Mouse (Mus musculus) neural tube, embryonic 10.5 days (tissue): Measurements from ENCODE around the gene Trim61.
"Not testable (repeated sequence)": the region's sequence is repeated elsewhere in the genome, so short reads cannot be mapped to it uniquely, and the experiment has no call there.

Experiments used
- DNase-seq: peaks from one replicate; pipeline ENCODE4 v3.0.0-alpha.2; 2017; ENCODE audit warnings: low spot score; ENCODE audit errors: extremely low spot score

Gene Trim61

DNA sequence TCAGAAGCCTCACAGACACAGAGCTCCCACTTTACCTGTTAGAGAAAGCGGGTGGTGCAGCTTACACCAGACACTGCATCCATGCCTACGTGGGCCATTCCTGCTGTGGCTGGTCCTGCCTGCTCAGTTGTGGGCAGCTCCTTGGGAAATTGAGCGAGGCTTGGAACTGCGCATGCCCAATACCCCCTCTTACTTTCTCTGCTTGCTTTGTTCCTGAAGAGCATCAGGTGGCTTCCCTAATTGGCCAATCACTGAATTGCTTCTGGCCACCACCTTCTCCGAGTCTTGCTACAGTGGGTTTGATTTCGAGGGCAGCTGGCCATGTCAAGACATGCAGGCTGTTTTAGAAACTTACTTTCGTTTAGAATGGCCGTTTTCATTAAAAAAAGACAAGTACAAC lies at the start of gene Trim61, which contains the start of gene Trim60:
TSS of gene Trim61 (minus strand) at position 101 of the 400 bp plus-strand sequence.
TSS of gene Trim60 (minus strand) at position 162 of the 400 bp plus-strand sequence.
- DNase-seq: no peak

DNA sequence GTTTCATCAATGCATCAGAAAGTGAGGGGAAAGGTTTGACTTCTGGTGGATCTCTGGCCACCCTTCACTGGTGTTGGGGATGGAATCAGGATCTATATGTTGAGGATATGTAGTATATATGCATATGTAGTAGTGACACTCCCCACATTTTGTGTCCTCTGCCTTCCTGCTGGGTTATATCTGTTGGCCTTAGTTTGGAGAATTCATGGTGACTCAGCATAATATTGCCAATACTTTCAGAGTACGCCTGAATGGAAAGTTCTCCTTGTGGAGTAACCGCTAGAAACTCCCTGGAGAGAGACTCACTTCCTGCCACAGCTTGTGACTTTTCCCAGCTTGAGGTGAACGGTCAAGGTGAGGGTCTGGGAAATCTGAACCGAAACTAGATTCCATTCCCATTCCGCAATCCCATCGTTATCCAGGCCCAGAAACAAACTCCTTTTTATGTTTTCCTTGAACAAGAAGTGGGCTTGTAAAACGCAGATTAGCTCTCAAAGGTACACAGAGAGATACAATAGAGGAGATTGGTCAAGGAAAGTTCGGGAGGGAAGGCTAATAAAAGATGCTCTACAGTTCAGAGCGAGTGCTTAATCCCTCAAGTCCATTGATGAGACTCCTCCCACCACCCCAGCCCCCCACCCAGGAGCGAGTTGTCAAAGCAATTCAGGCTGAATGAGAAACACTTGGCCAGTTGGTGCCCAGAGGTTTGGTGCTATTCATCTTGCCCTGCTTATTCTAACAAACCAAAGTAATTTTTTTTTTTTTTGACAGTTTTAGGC lies 49.6 kb upstream of the Trim61 start:
- no peak for DNase-seq

DNA sequence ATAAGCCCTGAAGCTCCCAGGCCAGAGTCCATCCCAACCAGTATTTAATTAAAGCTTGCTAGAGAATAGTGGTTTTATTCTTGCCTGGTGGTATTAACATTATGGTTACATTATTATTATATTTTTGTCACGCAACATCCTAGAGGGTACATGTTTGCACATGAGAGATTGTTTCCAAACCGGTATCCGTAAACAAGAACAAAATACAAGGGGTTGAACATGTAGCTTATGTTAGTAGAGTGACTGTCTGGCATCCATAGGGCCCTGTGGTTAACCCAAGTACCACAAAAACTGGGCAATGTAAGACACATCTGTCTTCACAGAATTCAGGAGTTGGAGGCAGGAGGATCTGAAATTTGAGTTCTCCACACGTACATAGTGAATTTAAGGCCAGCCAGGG lies 48.7 kb upstream of the Trim61 start:
- DNase-seq: no peak

DNA sequence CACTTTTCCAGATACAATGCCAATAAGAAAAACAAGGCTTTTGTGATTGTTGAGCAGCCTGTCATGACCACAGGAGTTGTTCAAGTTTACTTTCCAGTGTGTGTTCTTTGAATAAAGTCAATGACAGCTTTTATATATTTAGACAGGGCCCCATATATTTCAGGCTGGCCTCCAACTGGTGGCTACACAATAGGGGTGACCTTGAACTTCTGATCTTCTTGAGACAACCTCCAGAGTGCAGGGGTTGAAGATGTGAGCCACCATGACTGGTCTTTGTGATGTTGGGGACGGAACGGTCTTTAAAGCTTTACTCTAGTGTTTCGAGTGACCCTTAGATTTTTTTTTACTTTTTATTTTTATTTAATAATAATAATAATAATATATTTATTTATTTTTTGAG lies 47.3 kb upstream of the Trim61 start:
- DNase-seq: no peak

DNA sequence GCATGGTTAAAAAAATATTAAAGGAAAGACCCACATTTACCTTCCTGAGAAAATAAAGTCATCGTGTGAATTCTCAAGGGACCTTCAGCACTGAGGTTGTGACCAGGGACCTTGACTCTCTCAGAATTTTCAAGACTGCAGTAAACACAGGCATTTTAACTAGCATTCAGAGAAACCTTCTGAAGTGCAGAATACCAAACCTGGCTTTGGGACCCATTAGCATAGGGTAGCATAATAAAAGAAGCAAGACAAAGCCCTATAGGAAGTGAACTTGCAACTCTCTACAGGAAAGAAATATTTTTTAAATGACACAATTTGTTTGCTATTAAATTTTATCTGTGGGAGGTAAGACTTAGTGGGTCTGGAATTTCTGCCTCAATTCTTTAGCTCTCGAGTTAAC lies 45.7 kb upstream of the Trim61 start:
- DNase-seq: no peak

DNA sequence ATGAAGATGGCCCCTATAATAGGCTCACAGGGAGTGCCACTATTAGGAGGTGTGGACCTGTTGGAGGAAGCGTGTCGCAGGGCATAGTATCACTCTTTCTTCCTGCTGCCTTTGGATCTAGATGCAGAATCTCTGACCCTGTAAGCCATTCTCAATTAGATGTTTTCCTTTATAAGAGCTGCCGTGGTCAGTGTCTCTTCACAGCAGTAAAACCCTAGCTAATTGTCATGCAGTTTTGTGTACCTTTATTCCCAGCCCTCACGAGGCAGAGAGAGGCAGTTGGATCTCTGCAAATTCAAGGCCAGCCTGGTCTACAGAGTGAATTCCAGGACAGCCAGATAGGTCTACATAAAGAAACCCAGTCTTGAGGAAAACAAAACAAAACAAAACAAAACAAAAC lies 43.9 kb upstream of the Trim61 start:
- no peak for DNase-seq

DNA sequence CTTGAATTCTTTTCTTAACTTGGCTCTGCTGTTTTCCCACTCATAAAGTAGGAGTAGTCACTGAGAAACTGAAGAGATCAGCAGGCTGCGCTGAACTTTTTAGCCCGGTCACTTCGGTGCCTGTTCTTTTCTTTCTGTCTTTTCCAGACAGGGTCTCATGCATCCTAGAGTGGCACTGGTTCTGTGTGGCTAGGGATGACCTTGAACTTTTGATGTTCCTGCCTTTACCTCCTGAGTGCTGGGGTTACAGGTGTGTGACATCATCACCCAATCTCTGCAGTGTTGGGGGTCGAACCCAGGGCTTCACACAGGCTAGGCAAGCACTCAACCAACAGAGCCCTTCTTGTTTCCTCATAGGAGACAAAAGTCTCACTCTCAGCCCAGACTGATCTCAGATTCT lies 38.4 kb upstream of the Trim61 start:
- no peak for DNase-seq

DNA sequence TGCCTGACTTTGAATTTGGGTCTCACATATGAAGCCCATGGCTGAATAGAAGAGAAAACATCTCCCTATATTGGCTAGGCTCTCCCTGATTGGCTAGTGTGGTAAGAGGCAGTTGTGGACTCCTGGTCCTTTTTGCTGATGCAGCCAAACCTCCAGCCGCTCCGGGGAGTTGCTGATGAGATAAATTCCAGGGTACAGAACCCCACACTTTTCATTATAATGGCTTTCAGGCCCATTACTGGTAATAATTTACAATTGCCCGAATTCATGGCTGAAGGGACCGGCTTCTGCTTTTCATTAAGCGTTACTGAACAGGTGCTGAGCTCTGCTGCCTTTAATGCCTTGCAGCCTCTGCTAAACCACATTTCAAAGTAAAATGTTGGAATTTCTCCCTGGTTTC lies 35.6 kb upstream of the Trim61 start:
- no peak for DNase-seq

DNA sequence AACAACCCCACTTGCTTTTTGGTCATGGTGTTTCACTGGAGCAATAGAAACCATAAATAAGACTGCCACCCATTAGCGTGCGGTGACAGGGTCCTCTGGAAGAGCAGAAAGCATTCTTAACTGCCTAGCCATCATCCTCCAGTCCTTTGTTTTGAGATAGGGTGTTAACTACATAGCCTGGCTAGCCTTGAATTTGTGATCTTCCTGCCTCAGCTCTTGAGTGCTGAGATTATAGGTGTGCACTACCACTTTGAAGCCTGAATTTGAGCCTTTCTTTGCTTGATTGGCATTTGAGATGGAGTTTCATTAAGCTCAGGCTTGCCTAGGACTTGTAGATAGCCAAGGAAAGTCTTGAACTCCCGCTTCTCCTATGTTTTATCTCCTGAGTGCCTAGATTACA lies 35.2 kb upstream of the Trim61 start:
- DNase-seq: no peak

DNA sequence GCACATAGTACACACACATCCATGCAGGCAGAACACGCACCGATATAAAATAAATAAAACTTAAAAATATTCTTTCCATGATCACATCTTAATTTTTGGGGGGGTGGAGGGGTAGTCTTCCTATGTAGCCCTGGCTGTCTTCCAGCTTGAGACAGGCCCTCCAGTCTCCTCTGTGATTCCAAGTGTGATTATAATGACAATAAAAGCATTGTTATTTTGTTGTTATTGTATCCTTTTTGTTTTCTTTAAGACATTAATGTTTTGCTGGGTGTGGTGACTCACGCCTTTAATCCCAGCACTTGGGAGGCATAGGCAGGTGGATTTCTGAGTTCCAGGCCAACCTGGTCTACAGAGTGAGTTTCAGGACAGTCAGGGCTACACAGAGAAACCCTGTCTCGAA lies 29.5 kb upstream of the Trim61 start:
- DNase-seq: no peak

DNA sequence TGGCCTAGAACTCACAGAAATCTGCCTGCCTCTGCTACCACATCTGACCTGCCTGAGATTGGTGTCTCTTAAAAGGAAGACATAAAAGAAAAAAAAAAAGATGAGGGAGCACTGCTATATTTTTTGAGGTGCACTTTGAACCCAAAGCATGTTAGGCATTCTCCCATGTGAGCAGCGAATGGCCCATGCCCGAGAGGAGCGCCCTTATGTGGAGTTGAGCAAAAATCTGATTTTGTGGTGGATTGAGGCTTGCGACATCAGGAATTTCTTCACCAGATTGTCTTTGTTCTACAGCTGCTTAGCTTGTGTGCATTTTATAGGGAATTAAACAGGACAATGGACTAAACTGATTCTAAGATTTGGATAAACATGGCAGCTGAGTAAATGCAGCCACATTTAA lies 28.9 kb upstream of the Trim61 start:
- no peak for DNase-seq

DNA sequence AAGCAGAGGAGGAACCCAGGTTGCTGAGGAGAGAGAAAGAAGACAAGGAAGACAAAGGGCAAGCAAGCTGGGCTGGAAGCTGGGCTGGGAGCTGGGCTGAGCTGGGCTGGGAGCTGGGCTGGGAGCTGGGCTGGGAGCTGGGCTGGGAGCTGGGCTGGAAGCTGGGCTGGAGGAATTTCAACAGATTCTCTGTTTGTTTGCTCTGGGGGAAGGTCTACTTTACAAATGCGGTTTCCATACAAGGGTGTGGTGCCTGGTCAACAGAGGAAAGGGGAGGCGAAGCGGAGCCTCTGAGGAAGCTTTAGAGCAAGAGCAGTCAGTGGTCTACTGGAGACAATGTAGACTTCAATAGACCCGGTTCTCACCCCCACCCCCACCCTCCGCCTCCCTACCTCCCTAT lies 28.2 kb upstream of the Trim61 start:
- DNase-seq: no peak

DNA sequence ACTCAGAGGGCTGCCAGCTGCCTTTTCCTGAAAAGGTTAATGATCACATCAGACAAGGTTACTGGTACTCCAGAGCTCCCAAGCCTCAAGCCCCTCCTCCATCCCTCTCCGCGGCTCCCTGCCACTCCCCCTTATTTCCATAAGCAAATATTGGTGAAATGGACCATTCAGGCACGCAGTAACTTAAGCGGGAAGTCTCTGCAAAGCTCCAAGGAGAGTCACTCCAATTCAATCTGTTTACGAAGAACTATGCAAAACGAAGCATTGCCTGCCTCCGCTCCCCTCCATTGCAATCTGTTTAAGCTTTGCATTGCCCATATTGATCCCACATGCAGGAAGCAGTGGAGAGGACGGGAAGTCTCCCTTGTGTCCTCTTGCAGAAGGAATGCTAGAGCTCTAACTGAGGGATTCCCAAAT lies 18.8 kb upstream of the Trim61 start, which contains the start of gene Apela:
TSS of gene Apela (minus strand) at position 220 of the 417 bp plus-strand sequence.
- DNase-seq: peak; percentile 64

DNA sequence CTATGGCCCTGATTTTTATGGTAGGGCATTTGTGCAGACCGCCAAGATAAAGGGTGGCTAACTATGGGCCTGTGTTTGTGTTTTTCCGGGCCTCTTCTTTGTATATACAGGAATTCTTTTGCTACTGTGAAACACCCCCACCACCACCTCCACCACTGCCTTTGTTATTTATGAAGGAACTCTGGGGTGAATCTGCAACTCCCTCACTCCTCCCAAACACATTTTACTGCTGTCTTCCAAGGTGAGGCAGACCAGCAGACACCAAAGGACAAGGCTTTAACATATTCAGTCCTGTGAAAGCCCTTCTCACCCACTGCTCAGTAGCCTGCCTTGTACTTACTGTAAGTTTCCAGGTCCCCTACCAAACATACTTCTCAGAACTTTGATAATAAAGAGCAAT lies 15.8 kb upstream of the Trim61 start:
- DNase-seq: no peak

DNA sequence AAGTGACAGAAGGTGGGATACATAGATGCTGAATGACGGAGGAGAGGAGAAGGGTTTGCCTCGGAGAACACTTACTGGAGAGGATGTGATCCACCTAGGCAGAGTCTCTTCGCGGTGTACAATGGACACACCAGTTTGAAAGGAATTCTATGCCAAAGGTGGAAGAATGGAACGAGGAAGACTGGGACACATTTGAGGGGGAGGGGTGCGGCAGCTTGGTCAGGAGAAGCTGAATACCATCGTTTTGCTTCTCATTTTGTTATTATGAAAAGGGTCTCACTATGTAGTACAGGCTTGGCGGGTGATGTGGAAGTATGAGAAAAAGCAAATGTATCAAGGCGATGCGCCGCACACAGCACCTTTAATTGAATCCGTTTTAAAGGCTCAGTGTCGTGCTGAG lies 14.7 kb upstream of the Trim61 start:
- DNase-seq: no peak

DNA sequence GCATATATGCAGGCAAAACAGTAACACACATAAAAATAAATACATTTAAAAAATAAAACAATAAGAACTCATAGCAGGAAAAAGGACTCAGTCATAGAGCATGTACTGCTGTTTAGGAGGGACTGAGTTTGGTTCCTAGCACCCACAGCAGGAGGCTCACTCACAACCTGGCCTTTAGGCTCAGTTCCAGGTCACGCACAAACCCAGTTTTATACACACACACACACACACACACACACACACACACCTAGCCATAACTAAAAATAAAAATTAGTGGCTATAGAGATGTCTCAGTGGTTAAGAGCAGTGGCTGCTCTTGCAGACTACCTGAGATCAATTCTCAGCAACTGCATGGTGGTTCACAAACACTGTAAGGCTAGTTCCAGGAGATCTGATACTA lies 13.8 kb upstream of the Trim61 start:
- DNase-seq: no peak

DNA sequence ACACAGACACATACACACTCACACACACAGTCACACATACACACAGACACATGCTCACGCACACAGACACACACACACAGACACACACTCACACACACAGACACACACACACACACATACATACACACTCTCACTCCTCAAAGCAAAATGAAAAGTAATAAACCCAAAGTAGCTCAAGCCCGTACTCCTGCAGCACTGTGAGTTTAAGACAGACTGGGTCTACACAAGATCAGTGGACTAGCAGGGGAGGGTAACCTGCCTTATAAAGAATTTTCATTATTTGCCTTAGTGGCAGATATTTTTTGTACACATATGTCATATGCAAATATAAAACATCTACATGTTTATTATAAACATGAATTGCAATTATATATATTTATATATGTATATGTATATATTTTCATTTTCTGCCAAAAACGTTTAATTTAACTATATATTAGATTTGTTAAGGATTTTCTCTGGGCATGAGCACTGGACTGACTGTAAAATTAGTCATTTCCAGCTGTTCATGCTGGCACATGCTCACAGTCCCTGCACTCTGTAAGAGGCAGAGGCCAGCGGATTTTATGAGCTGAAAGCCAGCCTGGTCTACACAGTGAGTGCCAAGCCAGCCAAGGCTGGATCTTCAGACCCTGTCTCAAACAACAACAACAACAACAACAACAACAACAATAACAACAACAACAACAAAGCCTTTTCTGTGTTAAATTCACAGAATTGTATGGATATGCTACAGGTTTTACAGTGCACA lies 12.6 kb upstream of the Trim61 start:
- DNase-seq: no peak

DNA sequence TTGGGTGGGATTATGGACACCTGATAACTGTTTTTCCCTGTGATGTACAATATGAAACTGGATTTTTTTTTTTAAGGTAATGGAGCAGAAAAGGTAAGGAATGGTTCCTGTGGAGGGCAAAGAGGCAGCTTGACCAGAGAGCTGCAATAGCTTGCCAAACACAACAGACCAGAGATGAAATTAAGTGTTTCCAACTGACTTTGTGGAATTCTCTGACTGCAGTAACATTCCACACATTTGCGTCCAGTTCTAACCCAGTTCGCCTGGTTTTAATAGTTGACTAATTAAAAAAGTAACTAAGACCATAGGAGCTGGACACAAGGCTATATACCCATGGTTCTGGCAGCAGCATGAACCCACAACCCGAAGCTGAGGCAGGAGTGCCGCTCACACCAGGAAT lies 11.5 kb upstream of the Trim61 start:
- DNase-seq: no peak

DNA sequence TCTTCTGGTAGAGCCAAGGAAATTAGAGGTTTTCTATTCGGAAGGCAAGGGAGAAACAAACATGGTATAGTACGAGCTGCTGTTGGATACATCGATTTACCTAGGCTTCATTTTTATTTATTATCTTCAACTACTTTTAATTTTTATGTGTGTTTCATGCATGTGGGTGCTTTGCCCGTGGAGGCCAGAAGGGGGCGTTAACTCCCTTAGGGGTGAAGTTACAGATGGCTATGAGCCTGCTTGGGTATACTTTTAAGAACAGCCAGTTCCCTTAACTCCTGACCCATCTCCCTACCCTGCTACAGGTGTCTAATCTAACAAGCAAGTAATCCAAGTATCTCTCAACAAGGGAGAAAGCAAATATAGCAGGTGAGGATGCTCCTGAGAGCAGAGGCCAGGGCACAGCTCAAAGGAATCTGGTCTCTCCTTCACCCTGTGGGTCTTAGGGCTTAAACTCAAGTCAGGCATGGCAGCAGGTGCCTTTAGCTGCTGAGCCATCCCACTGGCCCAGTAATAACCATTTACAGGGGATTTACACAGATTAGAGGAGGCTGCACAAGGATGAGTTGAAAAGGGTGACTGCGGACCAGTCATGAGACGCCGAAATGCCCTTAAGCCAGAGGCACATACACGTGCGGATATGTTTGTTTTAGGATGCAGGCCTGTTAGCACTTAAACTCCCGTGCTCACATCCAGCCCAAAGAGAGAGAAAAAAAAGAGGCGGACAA lies 10.8 kb upstream of the Trim61 start:
- DNase-seq: no peak

DNA sequence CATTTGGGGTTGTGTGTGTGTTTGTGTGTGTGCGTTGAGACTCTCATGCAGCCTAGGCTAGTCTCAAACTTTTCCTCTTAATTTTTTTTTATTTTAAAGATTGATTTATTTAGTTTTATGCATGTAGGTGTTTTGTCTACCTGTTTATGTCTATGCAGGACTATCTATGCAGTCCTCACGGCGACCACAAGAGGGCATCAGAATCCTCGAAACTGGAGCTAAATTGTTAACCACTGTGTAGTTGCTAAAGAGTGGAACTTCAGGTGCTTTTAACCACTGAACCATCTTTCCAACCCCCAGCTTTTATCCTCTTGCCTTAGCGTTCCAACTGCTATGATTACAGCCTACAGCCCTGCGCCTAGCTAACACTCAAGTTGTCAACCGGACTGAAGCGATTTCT lies 4.2 kb upstream of the Trim61 start:
- DNase-seq: peak; percentile 68

DNA sequence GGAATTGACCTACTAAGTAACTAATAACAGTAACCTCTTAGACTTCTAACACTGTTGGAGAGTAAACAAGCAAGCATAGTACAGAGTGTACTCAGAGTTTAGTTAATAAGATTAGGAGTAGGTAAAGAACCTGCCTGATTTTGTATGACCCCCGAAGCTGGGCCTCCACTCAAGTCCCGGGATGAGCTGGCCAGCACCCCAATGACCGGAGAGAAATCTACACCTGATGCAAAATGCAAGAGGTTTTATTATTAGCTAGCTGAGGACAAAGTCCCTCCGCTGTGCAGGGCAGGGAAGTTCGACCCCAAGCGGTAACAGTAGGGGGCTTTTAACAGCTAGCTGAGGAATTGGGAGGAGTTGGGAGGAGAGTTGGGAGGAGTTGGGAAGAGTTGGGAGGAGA lies 10.7 kb downstream of the Trim61 start:
- DNase-seq: not testable (repeated sequence)

DNA sequence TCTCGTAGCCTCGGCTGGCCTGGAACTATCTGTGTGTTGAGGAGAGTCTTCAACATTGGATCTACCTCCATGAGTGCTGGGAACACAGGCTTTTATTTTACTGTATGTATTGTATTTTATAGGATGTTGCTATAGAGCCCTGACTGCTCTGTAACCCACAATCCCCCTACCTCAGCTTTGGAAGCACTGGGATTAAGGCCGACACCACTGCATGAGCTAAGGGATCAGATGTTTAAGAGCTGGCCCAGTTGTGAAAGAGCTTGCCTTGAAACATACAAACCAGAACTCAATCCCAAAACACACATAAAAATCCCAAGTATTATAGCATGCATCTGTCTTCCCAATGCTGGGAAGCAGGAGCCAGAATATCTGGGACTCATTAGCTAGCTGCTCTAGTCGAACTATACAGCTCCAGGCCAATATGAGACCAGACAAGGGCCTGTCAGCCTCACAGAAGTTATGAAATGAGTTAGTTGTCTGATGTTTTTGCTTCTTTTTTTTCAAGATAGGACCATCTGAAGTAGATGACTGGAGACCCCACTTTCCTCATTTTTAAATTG lies 19.4 kb downstream of the Trim61 start:
- no peak for DNase-seq
